15 mouse cellular contexts compared by ENCODE assay signal in genomic region chr9:46704151-46704905, GRCm38 (mm10).
DNase-seq lines count a peak whose midpoint lies in the region; ATAC-seq and TF ChIP-seq lines count a peak whose summit lies in the region.
"Had no signal": no experiment of that assay in that cellular context is flagged by ENCODE, and none has a peak within 500 bp of the region (broad histone marks: within the 10 kb centered on the region; RNA-seq: fewer than 3 reads in every experiment).

No protein-coding gene starts in this region.

- no peaks in the 10 kb centered on the region for H3K36me3 ChIP-seq in hindbrain, embryonic 10.5 days
- H3K36me3 ChIP-seq in hindbrain, embryonic 11.5 days (ENCODE audit: control insufficient read depth, insufficient read depth, low read length), result no peaks in the 10 kb centered on the region
- H3K36me3 ChIP-seq in midbrain, embryonic 13.5 days, result no peaks in the 10 kb centered on the region
- no peaks in the 10 kb centered on the region for H3K36me3 ChIP-seq in midbrain, embryonic 16.5 days (ENCODE audit: control insufficient read depth, insufficient read depth, low read length)
- H3K36me3 ChIP-seq: liver, embryonic 12.5 days had no signal

- H3K4me2 ChIP-seq in hindbrain, embryonic 11.5 days (replicated peaks; ENCODE audit: low read depth, low read length), result no peak overlapping the region
- H3K4me2 ChIP-seq in midbrain, embryonic 13.5 days (replicated peaks), result no peak overlapping the region
- no peak overlapping the region for H3K4me2 ChIP-seq in midbrain, embryonic 16.5 days (ENCODE audit: low read length)
- H3K4me2 ChIP-seq: liver, embryonic 12.5 days had no signal

- intact Hi-C loops in left cerebral cortex, postnatal 14 days (cut with DNase I), result no loop called here

- peaks cover 22% of the 10 kb centered on the region; the same call in 1 of the 2 replicates for H3K27me3 ChIP-seq in hindbrain, embryonic 10.5 days (ENCODE audit: insufficient read depth, poor library complexity, severe bottlenecking)
- H3K27me3 ChIP-seq in hindbrain, embryonic 11.5 days (ENCODE audit: control insufficient read depth, insufficient read depth, low read length), result no peaks in the 10 kb centered on the region
- H3K27me3 ChIP-seq in midbrain, embryonic 13.5 days, result peaks cover 3% of the 10 kb centered on the region; the same call in 1 of the 2 replicates
- no peaks in the 10 kb centered on the region for H3K27me3 ChIP-seq in midbrain, embryonic 16.5 days (ENCODE audit: control insufficient read depth, insufficient read depth, low read depth, low read length)
- H3K27me3 ChIP-seq: liver, embryonic 12.5 days had no signal

- peak overlapping the region; percentile 67; the same call in 1 of the 2 replicates for H3K27ac ChIP-seq in hindbrain, embryonic 10.5 days
- no peak overlapping the region for H3K27ac ChIP-seq in hindbrain, embryonic 11.5 days (ENCODE audit: low read depth, low read length)
- H3K27ac ChIP-seq in midbrain, embryonic 13.5 days, result peak overlapping the region; percentile 70; the same call in 1 of the 2 replicates
- H3K27ac ChIP-seq in midbrain, embryonic 16.5 days (ENCODE audit: low read length), result no peak overlapping the region
- H3K27ac ChIP-seq: liver, embryonic 12.5 days had no signal

- ATAC-seq in hindbrain, embryonic 11.5 days (ENCODE audit: low FRiP score), result no peak
- no peak for ATAC-seq in midbrain, embryonic 13.5 days
- no peak for ATAC-seq in midbrain, embryonic 16.5 days
- ATAC-seq: intestine, embryonic 16.5 days; liver, embryonic 12.5 days had no signal

- WGBS in hindbrain, embryonic 10.5 days, result 82% methylated on average over 10 of the region's 10 CpGs
- 75% methylated on average over 10 of the region's 10 CpGs for WGBS in hindbrain, embryonic 11.5 days
- WGBS in midbrain, embryonic 13.5 days, result 68% methylated on average over 10 of the region's 10 CpGs
- 47% methylated on average over 10 of the region's 10 CpGs for WGBS in midbrain, embryonic 16.5 days

- H3K9me3 ChIP-seq in hindbrain, embryonic 10.5 days, result no peaks in the 10 kb centered on the region
- no peaks in the 10 kb centered on the region for H3K9me3 ChIP-seq in hindbrain, embryonic 11.5 days (ENCODE audit: control insufficient read depth, low read length)
- no peaks in the 10 kb centered on the region for H3K9me3 ChIP-seq in midbrain, embryonic 13.5 days
- H3K9me3 ChIP-seq in midbrain, embryonic 16.5 days (replicated peaks; ENCODE audit: control insufficient read depth, low read length, poor library complexity, severe bottlenecking), result no peaks in the 10 kb centered on the region
- H3K9me3 ChIP-seq: liver, embryonic 12.5 days had no signal

- no peak overlapping the region for H3K4me3 ChIP-seq in hindbrain, embryonic 10.5 days
- H3K4me3 ChIP-seq in hindbrain, embryonic 11.5 days (ENCODE audit: low read depth, low read length), result no peak overlapping the region
- no peak overlapping the region for H3K4me3 ChIP-seq in midbrain, embryonic 13.5 days (replicated peaks)
- H3K4me3 ChIP-seq in midbrain, embryonic 16.5 days (ENCODE audit: low read depth, low read length), result no peak overlapping the region
- H3K4me3 ChIP-seq: liver, embryonic 12.5 days had no signal

- no peak for TF ChIP-seq POLR2A in brain, embryonic 14.5 days (IDR thresholded peaks at IDR 0.05; ENCODE audit: borderline replicate concordance, extremely low read depth, insufficient read depth, insufficient read length, poor library complexity, severe bottlenecking)

- H3K4me1 ChIP-seq in hindbrain, embryonic 10.5 days (replicated peaks), result peaks cover 29% of the 10 kb centered on the region
- H3K4me1 ChIP-seq in hindbrain, embryonic 11.5 days (replicated peaks; ENCODE audit: control insufficient read depth, insufficient read depth, low read length), result peaks cover 15% of the 10 kb centered on the region; the same call in 1 of the 2 replicates
- peaks cover 34% of the 10 kb centered on the region for H3K4me1 ChIP-seq in midbrain, embryonic 13.5 days (replicated peaks)
- H3K4me1 ChIP-seq in midbrain, embryonic 16.5 days (ENCODE audit: control insufficient read depth, insufficient read depth, low read length), result peaks cover 18% of the 10 kb centered on the region
- H3K4me1 ChIP-seq: liver, embryonic 12.5 days had no signal

- no peak for DNase-seq in hindbrain, embryonic 10.5 days (ENCODE audit: low spot score)
- DNase-seq in hindbrain, embryonic 11.5 days (ENCODE audit: low spot score), result no peak
- peak; percentile 18 for DNase-seq in brain, embryonic 14.5 days (ENCODE audit: low read depth)
- peak; percentile 30 to 48 for DNase-seq in left cerebral cortex, postnatal 14 days (ENCODE audit: low spot score in 2 of 2)
- DNase-seq in thymus, postnatal 0 days (ENCODE audit: low spot score), result no peak
- DNase-seq in spleen, adult 12 weeks (ENCODE audit: low spot score), result no peak
- DNase-seq: adrenal gland, adult 2 months; heart, adult 18-20 months; heart, postnatal 36 days; kidney, postnatal 36 days; thymus, postnatal 4 days had no signal

- no peak for TF ChIP-seq CTCF in brain, embryonic 14.5 days (IDR thresholded peaks at IDR 0.05; ENCODE audit: borderline replicate concordance, extremely low read depth, insufficient read depth, insufficient read length)

- no peak overlapping the region for H3K9ac ChIP-seq in hindbrain, embryonic 11.5 days (ENCODE audit: low read depth, low read length)
- H3K9ac ChIP-seq in midbrain, embryonic 13.5 days (replicated peaks), result no peak overlapping the region
- no peak overlapping the region for H3K9ac ChIP-seq in midbrain, embryonic 16.5 days (ENCODE audit: low read depth, low read length)
- H3K9ac ChIP-seq: liver, embryonic 12.5 days had no signal

Comparison
In these comparisons a context has a peak if more than half of its experiments do, and no peak if none do; other contexts are left out.
1. H3K27ac ChIP-seq: peak in hindbrain, embryonic 10.5 days (single experiment) and midbrain, embryonic 13.5 days (single experiment); none in hindbrain, embryonic 11.5 days (single experiment) and midbrain, embryonic 16.5 days (single experiment).
2. DNase-seq: peak in brain, embryonic 14.5 days (single experiment) and left cerebral cortex, postnatal 14 days (2 of 2); none in hindbrain, embryonic 10.5 days (single experiment), hindbrain, embryonic 11.5 days (single experiment), thymus, postnatal 0 days (single experiment) and spleen, adult 12 weeks (single experiment).